Mouse (Mus musculus) heart, embryonic 16.5 days (tissue): ENCODE data around the gene Gm49416. TPM values are rescaled to one million over a fixed set of nuclear protein-coding genes. Genes with fewer than 3 reads are reported as not detected.

ENCODE experiments used
- ATAC-seq: fragments of 200-750 bp; cut with Nextera tagmentation; replicated peaks from 2 replicates; pipeline ENCODE4 v1.8.0; 2017; ENCODE audit warnings: moderate number of reproducible peaks; ENCODE audit not compliant: insufficient read depth, low FRiP score; ENCODE audit errors: extremely low read depth
- H3K27ac ChIP-seq: fragments of 300-500 bp; sonication (generic); 2 replicates; pipeline ENCODE4 v1.5.1; 2014; ENCODE audit warnings: mild to moderate bottlenecking, low read length, control low read depth, moderate library complexity
- H3K27me3 ChIP-seq: fragments of 300-500 bp; sonication (generic); 2 replicates; pipeline ENCODE4 v1.6.1; 2014; ENCODE audit warnings: low read length, mixed read lengths; ENCODE audit not compliant: control insufficient read depth, insufficient read depth
- H3K36me3 ChIP-seq: fragments of 300-500 bp; sonication (generic); 2 replicates; pipeline ENCODE4 v1.6.1; 2014; ENCODE audit not compliant: control insufficient read depth, insufficient read depth
- H3K4me1 ChIP-seq: fragments of 300-500 bp; sonication (generic); 2 replicates; pipeline ENCODE4 v1.6.1; 2014; ENCODE audit warnings: low read length, mixed read lengths; ENCODE audit not compliant: control insufficient read depth, insufficient read depth
- H3K4me2 ChIP-seq: fragments of 300-500 bp; sonication (generic); 2 replicates; pipeline ENCODE4 v1.6.1; 2014; ENCODE audit warnings: low read depth, mild to moderate bottlenecking, control low read depth, low read length
- H3K4me3 ChIP-seq: fragments of 300-500 bp; sonication (generic); 2 replicates; pipeline ENCODE4 v1.5.1; 2014; ENCODE audit warnings: mild to moderate bottlenecking, control low read depth, low read length
- H3K9ac ChIP-seq: fragments of 300-500 bp; sonication (generic); 2 replicates; pipeline ENCODE4 v1.6.1; 2014; ENCODE audit warnings: low read length, control low read depth
- H3K9me3 ChIP-seq: fragments of 300-500 bp; sonication (generic); replicated peaks from 2 replicates; pipeline ENCODE4 v1.6.1; 2016; ENCODE audit warnings: low read length; ENCODE audit not compliant: control insufficient read depth
- WGBS: fragments of 180-500 bp; shearing (Covaris S2); extraction: QIAGEN DNeasy Blood & Tissue Kit; methylation state at CpG from one replicate; pipeline ENCODE4 v1.1.7; 2014; 5-methylcytosine and 5-hydroxymethylcytosine counted together
- polyA plus RNA-seq: library from polyadenylated mRNA; unstranded; fragments of >200 nt; fragmentation: Nextera tagmentation; extraction: Ambion mirVana; gene quantifications from 2 replicates; pipeline ENCODE4 v1.2.1, GENCODE M21; 2015

Gene Gm49416
- polyA plus RNA-seq, 1 experiment from 2014 or later, result not detected

- Histone ChIP-seq H3K36me3 (peaks cover 16% of the 10 kb centered on the region), H3K9me3 (no peaks in the 10 kb centered on the region), H3K4me3 (no peak overlapping the region), H3K4me1 (peaks cover 17% of the 10 kb centered on the region), H3K9ac (no peak overlapping the region), H3K27me3 (no peaks in the 10 kb centered on the region), H3K4me2 (no peak overlapping the region), H3K27ac (no peak overlapping the region)
- no peak for ATAC-seq
- 86% methylated on average over 2 of the region's 2 CpGs for WGBS
Observed at GRCm38 (mm10) chr19:8926766-8927165, 38.0 kb downstream of the Gm49416 start.

GRCm38 (mm10) chr19:8927891-8928525 is 39.3 kb downstream of the Gm49416 start:
- H3K27me3 ChIP-seq, result no peaks in the 10 kb centered on the region
- H3K4me2 ChIP-seq, result no peak overlapping the region
- no peak for ATAC-seq
- H3K9ac ChIP-seq, result no peak overlapping the region
- H3K9me3 ChIP-seq, result no peaks in the 10 kb centered on the region
- H3K4me3 ChIP-seq, result no peak overlapping the region
- H3K36me3 ChIP-seq, result peaks cover 16% of the 10 kb centered on the region
- no peak overlapping the region for H3K27ac ChIP-seq
- H3K4me1 ChIP-seq, result peaks cover 16% of the 10 kb centered on the region
- WGBS, result 78% methylated on average over 12 of the region's 12 CpGs

- no peak; the same call in 1 of the 2 replicates for ATAC-seq
- Histone ChIP-seq H3K4me1 (peaks cover 16% of the 10 kb centered on the region), H3K36me3 (peaks cover 21% of the 10 kb centered on the region), H3K4me3 (peak overlapping the region; percentile 87), H3K9me3 (no peaks in the 10 kb centered on the region), H3K27me3 (no peaks in the 10 kb centered on the region), H3K4me2 (peak overlapping the region; percentile 86), H3K9ac (peak overlapping the region; percentile 92; the same call in 1 of the 2 replicates), H3K27ac (peak overlapping the region; percentile 84)
- WGBS, result 21% methylated on average over 16 of the region's 16 CpGs
Observed at GRCm38 (mm10) chr19:8928689-8929223, 40.0 kb downstream of the Gm49416 start.

GRCm38 (mm10) chr19:8929224-8930088 is 40.7 kb downstream of the Gm49416 start, which contains the start of the genes Rom1 and Eml3:
TSS of gene Rom1 (minus strand) at chr19:8929356.
TSS of gene Eml3 (plus strand) at chr19:8929552.
- Histone ChIP-seq H3K9me3 (no peaks in the 10 kb centered on the region), H3K4me2 (peak within 1 kb of the TSS; percentile 86), H3K4me1 (peaks cover 16% of the 10 kb centered on the region), H3K36me3 (peaks cover 21% of the 10 kb centered on the region), H3K9ac (peak within 1 kb of the TSS; percentile 92), H3K4me3 (peak within 1 kb of the TSS; percentile 87), H3K27ac (peak within 1 kb of the TSS; percentile 84), H3K27me3 (no peaks in the 10 kb centered on the region)
- WGBS, result 0% methylated on average over 70 of the region's 74 CpGs
- peak; percentile 80 for ATAC-seq

- Histone ChIP-seq H3K36me3 (peaks cover 27% of the 10 kb centered on the region), H3K4me1 (peaks cover 16% of the 10 kb centered on the region), H3K9me3 (no peaks in the 10 kb centered on the region), H3K27ac (peak overlapping the region; percentile 84), H3K9ac (peak overlapping the region; percentile 92), H3K4me3 (peak overlapping the region; percentile 87), H3K27me3 (no peaks in the 10 kb centered on the region), H3K4me2 (peak overlapping the region; percentile 86)
- ATAC-seq, result no peak
- WGBS, result 12% methylated on average over 11 of the region's 11 CpGs
Observed at GRCm38 (mm10) chr19:8930117-8930516, 41.4 kb downstream of the Gm49416 start.

- Histone ChIP-seq H3K27me3 (no peaks in the 10 kb centered on the region), H3K4me3 (peak overlapping the region; percentile 87), H3K4me1 (peaks cover 16% of the 10 kb centered on the region), H3K9me3 (no peaks in the 10 kb centered on the region), H3K27ac (no peak overlapping the region), H3K9ac (peak overlapping the region; percentile 92), H3K4me2 (peak overlapping the region; percentile 86), H3K36me3 (peaks cover 24% of the 10 kb centered on the region)
- 75% methylated on average over 7 of the region's 7 CpGs for WGBS
- no peak for ATAC-seq
Observed at GRCm38 (mm10) chr19:8930771-8931170, 42.0 kb downstream of the Gm49416 start.

- no peaks in the 10 kb centered on the region for H3K27me3 ChIP-seq
- peaks cover 22% of the 10 kb centered on the region for H3K36me3 ChIP-seq
- H3K4me3 ChIP-seq, result no peak overlapping the region
- no peak for ATAC-seq
- H3K27ac ChIP-seq, result no peak overlapping the region
- H3K9ac ChIP-seq, result no peak overlapping the region
- 96% methylated on average over 2 of the region's 2 CpGs for WGBS
- H3K4me1 ChIP-seq, result peaks cover 8% of the 10 kb centered on the region
- no peaks in the 10 kb centered on the region for H3K9me3 ChIP-seq
- no peak overlapping the region for H3K4me2 ChIP-seq
Observed at GRCm38 (mm10) chr19:8936736-8937135, 48.0 kb downstream of the Gm49416 start.

GRCm38 (mm10) chr19:8940526-8941133 is 51.9 kb downstream of the Gm49416 start:
- Histone ChIP-seq H3K9me3 (no peaks in the 10 kb centered on the region), H3K9ac (peak overlapping the region; percentile 99), H3K4me1 (peaks cover 34% of the 10 kb centered on the region), H3K4me3 (peak overlapping the region; percentile 99; the same call in 1 of the 2 replicates), H3K27me3 (no peaks in the 10 kb centered on the region), H3K27ac (no peak overlapping the region; the same call in 1 of the 2 replicates), H3K36me3 (peaks cover 15% of the 10 kb centered on the region), H3K4me2 (peak overlapping the region; percentile 77)
- 83% methylated on average over 15 of the region's 15 CpGs for WGBS
- ATAC-seq, result no peak
